Mouse (Mus musculus) MEL (cell line): ENCODE measurements around the gene Stx17. TPM values are rescaled to one million over a fixed set of nuclear protein-coding genes. Genes with fewer than 3 reads are reported as not detected.
A peak's percentile ranks its signal among the peaks of the same experiment; 100 is the strongest.

Source experiments
- DNase-seq: peaks from one replicate; pipeline ENCODE4 v3.0.0; 2011; ENCODE audit warnings: low read depth, low spot score
- H3K27ac ChIP-seq: 2 replicates; pipeline ENCODE4 v1.5.1; 2012; ENCODE audit warnings: low read depth, mild to moderate bottlenecking, control low read depth, low read length, moderate library complexity; ENCODE audit not compliant: control insufficient read depth
- H3K27me3 ChIP-seq, 2 experiments: fragments of 150-350 bp in 1 of 2; sonication (generic) in 1 of 2; 2 replicates each; pipeline ENCODE4 v1.6.1; 2012; ENCODE audit warnings: low read length in 2 of 2, mild to moderate bottlenecking in 2 of 2, improper control_type of control experiment in 1 of 2, moderate library complexity in 1 of 2; ENCODE audit not compliant: insufficient read depth in 2 of 2, control insufficient read depth in 1 of 2
- H3K36me3 ChIP-seq, 2 experiments: 2 replicates each; pipeline ENCODE4 v1.6.1; 2012 to 2014; ENCODE audit warnings: low read length in 2 of 2, improper control_type of control experiment in 1 of 2, inconsistent platforms in 1 of 2, mild to moderate bottlenecking in 1 of 2; ENCODE audit not compliant: insufficient read depth in 2 of 2, control insufficient read depth in 1 of 2
- H3K4me1 ChIP-seq, 2 experiments: fragments of 150-350 bp in 1 of 2; sonication (generic) in 1 of 2; 2 replicates each; pipeline ENCODE4 v1.6.1; 2012; ENCODE audit warnings: low read length in 2 of 2, improper control_type of control experiment in 1 of 2, mild to moderate bottlenecking in 1 of 2; ENCODE audit not compliant: insufficient read depth in 2 of 2, control insufficient read depth in 1 of 2
- H3K4me3 ChIP-seq, 2 experiments: fragments of 150-350 bp in 1 of 2; sonication (generic) in 1 of 2; 2 replicates each; pipeline ENCODE4 v1.5.1; 2012; ENCODE audit warnings: low read depth in 2 of 2, low read length in 2 of 2, mild to moderate bottlenecking in 2 of 2, moderate library complexity in 2 of 2, control low read depth in 1 of 2, improper control_type of control experiment in 1 of 2; ENCODE audit not compliant: control insufficient read depth in 1 of 2, insufficient read depth in 1 of 2
- H3K79me2 ChIP-seq: 2 replicates; pipeline ENCODE4 v1.6.1; 2012; ENCODE audit warnings: mild to moderate bottlenecking, low read length, moderate library complexity; ENCODE audit not compliant: control insufficient read depth, poor library complexity, insufficient read depth
- H3K9ac ChIP-seq: 2 replicates; pipeline ENCODE4 v1.6.1; 2012; ENCODE audit warnings: low read depth, mild to moderate bottlenecking, control low read depth, low read length, moderate library complexity; ENCODE audit not compliant: control insufficient read depth, poor library complexity, severe bottlenecking
- H3K9me3 ChIP-seq: fragments of 150-350 bp; sonication (generic); replicated peaks from 2 replicates; pipeline ENCODE4 v1.6.1; 2012; ENCODE audit warnings: mild to moderate bottlenecking, low read length, improper control_type of control experiment, moderate library complexity; ENCODE audit not compliant: insufficient read depth
- CHD1 ChIP-seq: IDR thresholded peaks from 2 replicates; pipeline ENCODE4 v1.6.1; 2012; ENCODE audit warnings: low read depth, mild to moderate bottlenecking, inconsistent platforms, low read length, improper control_type of control experiment
- CHD2 ChIP-seq: IDR thresholded peaks from 2 replicates; pipeline ENCODE4 v1.6.1; 2011; ENCODE audit warnings: low read length, improper control_type of control experiment
- CTCF ChIP-seq, 3 experiments: IDR thresholded peaks in 2 of 3; conservative IDR thresholded peaks in 1 of 3; 2 replicates each; pipeline ENCODE4 v1.5.1; 2011 to 2012; ENCODE audit warnings: low read length in 3 of 3, low read depth in 2 of 3, mild to moderate bottlenecking in 2 of 3, improper control_type of control experiment in 1 of 3, inconsistent platforms in 1 of 3, mixed read lengths in 1 of 3, moderate library complexity in 1 of 3; ENCODE audit not compliant: control insufficient read depth in 1 of 3, insufficient read depth in 1 of 3, poor library complexity in 1 of 3, severe bottlenecking in 1 of 3
- E2F4 ChIP-seq: IDR thresholded peaks from 2 replicates; pipeline ENCODE4 v1.6.1; 2011; ENCODE audit warnings: low read depth, low read length, improper control_type of control experiment, borderline replicate concordance
- ELF1 ChIP-seq: IDR thresholded peaks from 2 replicates; pipeline ENCODE4 v1.6.1; 2014; ENCODE audit warnings: low read depth, mild to moderate bottlenecking, inconsistent platforms, low read length, improper control_type of control experiment, moderate library complexity
- EP300 ChIP-seq, 2 experiments: IDR thresholded peaks; 2 replicates each; pipeline ENCODE4 v1.6.1; 2011; ENCODE audit warnings: improper control_type of control experiment in 2 of 2, low read length in 2 of 2, low read depth in 1 of 2, mild to moderate bottlenecking in 1 of 2
- MAFK ChIP-seq: IDR thresholded peaks from 2 replicates; pipeline ENCODE4 v1.6.1; 2011; ENCODE audit warnings: low read depth, mild to moderate bottlenecking, low read length, improper control_type of control experiment, borderline replicate concordance
- MAX ChIP-seq: IDR thresholded peaks from 2 replicates; pipeline ENCODE4 v1.6.1; 2011; ENCODE audit warnings: low read length, improper control_type of control experiment
- MYB ChIP-seq: IDR thresholded peaks from 2 replicates; pipeline ENCODE4 v1.6.1; 2011; ENCODE audit warnings: mild to moderate bottlenecking, low read depth, low read length, improper control_type of control experiment
- MYC ChIP-seq: IDR thresholded peaks from 2 replicates; pipeline ENCODE4 v1.6.1; 2011; ENCODE audit warnings: low read depth, mild to moderate bottlenecking, low read length, improper control_type of control experiment, moderate library complexity
- NRF1 ChIP-seq: IDR thresholded peaks from 2 replicates; pipeline ENCODE4 v1.6.1; 2014; ENCODE audit warnings: low read depth, mild to moderate bottlenecking, inconsistent platforms, low read length, improper control_type of control experiment, moderate library complexity; ENCODE audit not compliant: poor library complexity, insufficient read depth, severe bottlenecking
- RCOR1 ChIP-seq: IDR thresholded peaks from 2 replicates; pipeline ENCODE4 v1.6.1; 2012; ENCODE audit warnings: low read depth, mild to moderate bottlenecking, inconsistent platforms, low read length, improper control_type of control experiment
- SMC3 ChIP-seq: IDR thresholded peaks from 2 replicates; pipeline ENCODE4 v1.6.1; 2011; ENCODE audit warnings: low read depth, low read length, improper control_type of control experiment
- TCF12 ChIP-seq: IDR thresholded peaks from 2 replicates; pipeline ENCODE4 v1.6.1; 2014; ENCODE audit warnings: low read depth, mild to moderate bottlenecking, inconsistent platforms, low read length, improper control_type of control experiment, moderate library complexity
- USF2 ChIP-seq, 2 experiments: IDR thresholded peaks; 2 replicates each; pipeline ENCODE4 v1.6.1; 2011 to 2012; ENCODE audit warnings: improper control_type of control experiment in 2 of 2, low read length in 2 of 2, borderline replicate concordance in 1 of 2, inconsistent platforms in 1 of 2, low read depth in 1 of 2, mild to moderate bottlenecking in 1 of 2; ENCODE audit not compliant: insufficient read depth in 1 of 2
- ZNF384 ChIP-seq: IDR thresholded peaks from 2 replicates; pipeline ENCODE4 v1.6.1; 2012; ENCODE audit warnings: low read depth, mild to moderate bottlenecking, inconsistent platforms, low read length, improper control_type of control experiment
- polyA plus RNA-seq, 2 experiments: library from polyadenylated mRNA; stranded (reverse) in 1 of 2; unstranded in 1 of 2; fragments of >175 nt in 1 of 2; fragments of >200 nt in 1 of 2; gene quantifications; 2 replicates each; pipeline versions ENCODE4 v1.2.1 to v1.2.4; 2012; ENCODE audit warnings: low replicate concordance in 2 of 2, low read depth in 1 of 2; ENCODE audit not compliant: insufficient read length in 2 of 2, insufficient read depth in 1 of 2, missing spikeins in 1 of 2
- total RNA-seq: library from RNA; depleted of rRNA; stranded (reverse); fragments of 300-350 nt; gene quantifications from 2 replicates; pipeline ENCODE4 v1.2.3, GENCODE M21; 2012

The Stx17 gene
- total and polyA plus RNA-seq, 3 experiments: 10.4 to 55.1 (median 10.5) TPM

GRCm38 (mm10) chr4:48078213-48078612 lies 46.5 kb upstream of the Stx17 start:
- H3K4me1 ChIP-seq: peaks cover 5 to 22% of the 10 kb centered on the region in 2 experiments; a peak in 3 of 4 replicates
- H3K4me3 ChIP-seq: no peak overlapping the region
- no peaks in the 10 kb centered on the region for H3K9me3 ChIP-seq
- no peaks in the 10 kb centered on the region for H3K79me2 ChIP-seq
- no peak for TF ChIP-seq MYB
- TF ChIP-seq SMC3: no peak
- TF ChIP-seq EP300 (IDR thresholded peaks at IDR 0.05; ENCODE audit: low read depth in 1 of 2, low read length in 2 of 2): no peak
- H3K9ac ChIP-seq: no peak overlapping the region
- H3K27me3 ChIP-seq: no peaks in the 10 kb centered on the region; a peak in 2 of 4 replicates
- no peak overlapping the region for H3K27ac ChIP-seq
- peaks cover 0 to 14% of the 10 kb centered on the region in 2 experiments; a peak in 2 of 4 replicates for H3K36me3 ChIP-seq
- no peak for DNase-seq

- no peak for DNase-seq
- no peak overlapping the region for H3K9ac ChIP-seq
- TF ChIP-seq E2F4 (no peak), MYC (no peak), CTCF (IDR thresholded peaks at IDR 0.05 in 2 of 3, conservative IDR thresholded peaks at IDR 0.05 in 1 of 3; ENCODE audit: control insufficient read depth in 1 of 3, insufficient read depth in 1 of 3, low read depth in 2 of 3, low read length in 3 of 3, poor library complexity in 1 of 3, severe bottlenecking in 1 of 3) (no peak), RCOR1 (no peak), CHD2 (no peak), NRF1 (no peak), ZNF384 (no peak), MAX (no peak)
These were observed 45.3 kb upstream of the Stx17 start for GRCm38 (mm10) chr4:48079285-48080039.

GRCm38 (mm10) chr4:48083452-48083851 lies 41.3 kb upstream of the Stx17 start:
- TF ChIP-seq TCF12 (no peak), MAFK (peak; percentile 89), E2F4 (no peak), ELF1 (no peak), USF2 (IDR thresholded peaks at IDR 0.05; ENCODE audit: borderline replicate concordance in 1 of 2, insufficient read depth in 1 of 2, low read depth in 1 of 2, low read length in 2 of 2) (no peak), CHD1 (no peak)
- peaks cover 0 to 11% of the 10 kb centered on the region in 2 experiments; a peak in 2 of 4 replicates for H3K4me1 ChIP-seq
- H3K79me2 ChIP-seq: no peaks in the 10 kb centered on the region
- no peaks in the 10 kb centered on the region for H3K9me3 ChIP-seq
- H3K36me3 ChIP-seq: peaks cover 0 to 6% of the 10 kb centered on the region in 2 experiments; a peak in 2 of 4 replicates
- no peak overlapping the region for H3K27ac ChIP-seq
- no peak overlapping the region for H3K9ac ChIP-seq
- no peak overlapping the region for H3K4me3 ChIP-seq
- DNase-seq: no peak
- H3K27me3 ChIP-seq: no peaks in the 10 kb centered on the region; a peak in 2 of 4 replicates

More at GRCm38 (mm10) chr4:48079285-48080039, 45.3 kb upstream of the Stx17 start:
- peaks cover 0 to 14% of the 10 kb centered on the region in 2 experiments; a peak in 2 of 4 replicates for H3K36me3 ChIP-seq
- no peaks in the 10 kb centered on the region; a peak in 2 of 4 replicates for H3K27me3 ChIP-seq
- no peaks in the 10 kb centered on the region for H3K79me2 ChIP-seq
- H3K4me3 ChIP-seq: no peak overlapping the region
- no peaks in the 10 kb centered on the region for H3K9me3 ChIP-seq
- peaks cover 5 to 22% of the 10 kb centered on the region in 2 experiments; a peak in 3 of 4 replicates for H3K4me1 ChIP-seq
- H3K27ac ChIP-seq: no peak overlapping the region
